ENCODE assay signal across 25 mouse cellular contexts in the genomic region with DNA sequence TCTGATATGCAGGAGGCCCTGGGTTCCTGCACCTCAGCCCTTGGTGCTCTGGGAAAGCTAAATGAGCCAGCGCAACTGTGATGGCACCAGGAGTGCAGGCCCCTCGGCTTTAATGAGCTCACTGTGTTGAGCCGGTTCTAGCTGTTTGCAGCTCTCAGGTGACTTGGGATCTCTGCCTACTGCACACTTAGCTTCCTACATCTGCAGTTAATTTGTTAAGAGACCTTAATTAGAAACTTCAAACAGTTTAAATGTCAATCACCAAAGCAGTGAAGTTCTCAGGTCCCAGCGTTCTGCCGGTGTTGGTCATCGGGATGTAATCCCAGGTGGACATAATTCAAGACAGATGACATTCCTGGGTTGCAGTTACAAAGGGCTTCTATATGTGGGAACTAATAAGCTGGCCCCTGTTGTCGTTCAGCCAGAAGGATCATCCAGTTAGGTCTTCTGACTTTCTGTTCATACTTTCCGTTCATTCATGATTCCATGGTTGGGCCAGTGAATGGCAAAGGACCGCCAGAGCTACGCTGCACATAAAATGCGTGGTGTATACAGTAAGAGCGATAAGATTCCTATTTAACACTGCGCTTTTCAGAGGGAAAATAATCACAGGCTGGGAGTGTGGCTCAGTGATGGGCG. TPM values are rescaled to one million over a fixed set of nuclear protein-coding genes. Genes with fewer than 3 reads are reported as not detected.
DNase-seq lines count a peak whose midpoint lies in the region; ATAC-seq lines count a peak whose summit lies in the region.
"Had no signal": no experiment of that assay in that cellular context is flagged by ENCODE, and none has a peak within 500 bp of the region (broad histone marks: within the 10 kb centered on the region; RNA-seq: fewer than 3 reads in every experiment).

No protein-coding gene starts in this region.

- DNase-seq in hindbrain, embryonic 10.5 days (ENCODE audit: low spot score): peak; percentile 31
- DNase-seq in hindbrain, embryonic 14.5 days (ENCODE audit: low spot score): no peak
- peak; percentile 16 for DNase-seq in embryonic facial prominence, embryonic 14.5 days (ENCODE audit: low spot score)
- no peak for DNase-seq in left cerebral cortex, adult 9 months (ENCODE audit: low spot score in 2 of 2)
- DNase-seq in adrenal gland, postnatal 14 days: no peak
- no peak for DNase-seq in frontal cortex, adult 2 months (ENCODE audit: extremely low spot score in 1 of 2, low spot score in 1 of 2)
- DNase-seq: adrenal gland, postnatal 25 days; cerebellum, adult 11-12 months; cerebellum, postnatal 10 days; heart, postnatal 10 days; kidney, adult 2 months; kidney, postnatal 4 days; lung, adult 2 months; lung, postnatal 10 days; midbrain, embryonic 14.5 days; thymus, postnatal 4 days had no signal

- H3K27ac ChIP-seq in hindbrain, embryonic 10.5 days: no peak overlapping the region
- H3K27ac ChIP-seq in hindbrain, embryonic 14.5 days: no peak overlapping the region
- H3K27ac ChIP-seq in embryonic facial prominence, embryonic 14.5 days (replicated peaks; ENCODE audit: low read depth, low read length): no peak overlapping the region
- peak overlapping the region; percentile 56 for H3K27ac ChIP-seq in limb, embryonic 12.5 days
- H3K27ac ChIP-seq: heart, embryonic 13.5 days; intestine, embryonic 15.5 days; limb, embryonic 15.5 days; liver, embryonic 14.5 days; macrophage had no signal

- no peak overlapping the region for H3K4me3 ChIP-seq in hindbrain, embryonic 10.5 days
- no peak overlapping the region for H3K4me3 ChIP-seq in hindbrain, embryonic 14.5 days (replicated peaks; ENCODE audit: low read length)
- H3K4me3 ChIP-seq in embryonic facial prominence, embryonic 14.5 days (ENCODE audit: low read depth, low read length): no peak overlapping the region
- H3K4me3 ChIP-seq in limb, embryonic 12.5 days (replicated peaks): no peak overlapping the region
- H3K4me3 ChIP-seq: heart, embryonic 13.5 days; intestine, embryonic 15.5 days; limb, embryonic 15.5 days had no signal

- H3K9ac ChIP-seq in hindbrain, embryonic 14.5 days: no peak overlapping the region
- no peak overlapping the region for H3K9ac ChIP-seq in embryonic facial prominence, embryonic 14.5 days (ENCODE audit: low read depth, low read length)
- no peak overlapping the region for H3K9ac ChIP-seq in limb, embryonic 12.5 days (replicated peaks)
- H3K9ac ChIP-seq: heart, embryonic 13.5 days; intestine, embryonic 15.5 days; limb, embryonic 15.5 days; liver, embryonic 14.5 days had no signal

- no peak for ATAC-seq in hindbrain, embryonic 14.5 days (ENCODE audit: low FRiP score)
- ATAC-seq in embryonic facial prominence, embryonic 14.5 days (ENCODE audit: low read depth): no peak
- peak; percentile 49; the same call in 1 of the 2 replicates for ATAC-seq in limb, embryonic 12.5 days (ENCODE audit: insufficient number of reproducible peaks, insufficient read depth, low FRiP score, low TSS enrichment, low read depth)
- ATAC-seq: forebrain, embryonic 14.5 days; hindbrain, embryonic 16.5 days; intestine, embryonic 15.5 days; Patski had no signal

- H3K9me3 ChIP-seq in hindbrain, embryonic 10.5 days: 0 out of 2 replicates have a peak, but pooled peaks cover 6% of the 10 kb centered on the region
- H3K9me3 ChIP-seq in hindbrain, embryonic 14.5 days (ENCODE audit: control insufficient read depth, low read length): no peaks in the 10 kb centered on the region
- peaks cover 8% of the 10 kb centered on the region for H3K9me3 ChIP-seq in embryonic facial prominence, embryonic 14.5 days (ENCODE audit: control insufficient read depth, low read length)
- peaks cover 12% of the 10 kb centered on the region for H3K9me3 ChIP-seq in limb, embryonic 12.5 days
- H3K9me3 ChIP-seq: intestine, embryonic 15.5 days; limb, embryonic 15.5 days had no signal

- H3K4me1 ChIP-seq in hindbrain, embryonic 10.5 days (replicated peaks): 0 out of 2 replicates have a peak, but pooled peaks cover 4% of the 10 kb centered on the region
- H3K4me1 ChIP-seq in hindbrain, embryonic 14.5 days (replicated peaks; ENCODE audit: control insufficient read depth, insufficient read depth, low read length): no peaks in the 10 kb centered on the region
- H3K4me1 ChIP-seq in embryonic facial prominence, embryonic 14.5 days (ENCODE audit: control insufficient read depth, insufficient read depth, low read length): no peaks in the 10 kb centered on the region
- peaks cover 42% of the 10 kb centered on the region for H3K4me1 ChIP-seq in limb, embryonic 12.5 days (replicated peaks)
- H3K4me1 ChIP-seq: heart, embryonic 13.5 days; intestine, embryonic 15.5 days had no signal

- 72% methylated on average over 14 of the region's 14 CpGs for WGBS in hindbrain, embryonic 10.5 days
- 83% methylated on average over 14 of the region's 14 CpGs for WGBS in hindbrain, embryonic 14.5 days
- 30% methylated on average over 14 of the region's 14 CpGs for WGBS in embryonic facial prominence, embryonic 14.5 days
- WGBS in limb, embryonic 12.5 days: 15% methylated on average over 14 of the region's 14 CpGs

- H3K36me3 ChIP-seq in hindbrain, embryonic 10.5 days: no peaks in the 10 kb centered on the region
- no peaks in the 10 kb centered on the region for H3K36me3 ChIP-seq in hindbrain, embryonic 14.5 days (replicated peaks; ENCODE audit: control insufficient read depth, insufficient read depth)
- H3K36me3 ChIP-seq in embryonic facial prominence, embryonic 14.5 days (ENCODE audit: control insufficient read depth, insufficient read depth, low read length): no peaks in the 10 kb centered on the region
- H3K36me3 ChIP-seq in limb, embryonic 12.5 days: no peaks in the 10 kb centered on the region
- H3K36me3 ChIP-seq: heart, embryonic 13.5 days; intestine, embryonic 15.5 days; limb, embryonic 15.5 days had no signal

- no peak overlapping the region for H3K4me2 ChIP-seq in hindbrain, embryonic 14.5 days (replicated peaks)
- H3K4me2 ChIP-seq in embryonic facial prominence, embryonic 14.5 days (ENCODE audit: low read depth, low read length): no peak overlapping the region
- peak overlapping the region; percentile 32 for H3K4me2 ChIP-seq in limb, embryonic 12.5 days
- H3K4me2 ChIP-seq: heart, embryonic 13.5 days; intestine, embryonic 15.5 days; limb, embryonic 15.5 days had no signal

- no peaks in the 10 kb centered on the region for H3K27me3 ChIP-seq in hindbrain, embryonic 10.5 days (ENCODE audit: insufficient read depth, poor library complexity, severe bottlenecking)
- no peaks in the 10 kb centered on the region for H3K27me3 ChIP-seq in hindbrain, embryonic 14.5 days (ENCODE audit: control insufficient read depth, insufficient read depth, low read length)
- H3K27me3 ChIP-seq in embryonic facial prominence, embryonic 14.5 days (replicated peaks; ENCODE audit: control insufficient read depth, insufficient read depth, low read length): no peaks in the 10 kb centered on the region
- peaks cover 28% of the 10 kb centered on the region for H3K27me3 ChIP-seq in limb, embryonic 12.5 days
- H3K27me3 ChIP-seq: heart, embryonic 13.5 days; intestine, embryonic 15.5 days; Patski had no signal

RNA-seq across cellular contexts. Expression of gene Clybl, which starts 18.9 kb away (rescaled TPM):
- 28.6 and 31.3 TPM in 2 replicates for polyA plus RNA-seq in hindbrain, embryonic 10.5 days (2016; fragmentation: Nextera tagmentation; extraction: Ambion mirVana)
- polyA plus RNA-seq in hindbrain, embryonic 14.5 days (2014; fragmentation: Nextera tagmentation; extraction: Ambion mirVana): 13.1 and 16.3 TPM in 2 replicates
- 26.6 and 27.1 TPM in 2 replicates for polyA plus RNA-seq in embryonic facial prominence, embryonic 14.5 days (2014; fragmentation: Nextera tagmentation; extraction: Ambion mirVana)
- polyA plus RNA-seq in limb, embryonic 12.5 days (2016; fragmentation: Nextera tagmentation; extraction: Ambion mirVana): 16.8 and 17.5 TPM in 2 replicates
- 104 and 111 TPM in 2 replicates for total RNA-seq in adrenal gland, postnatal 14 days (2021)
- 24.5 and 24.6 TPM in 2 replicates for polyA plus RNA-seq in frontal cortex, adult 2 months (2012; rRNA removed)

Comparison
In these comparisons a context has a peak if more than half of its experiments do, and no peak if none do; other contexts are left out.
1. DNase-seq: peak in hindbrain, embryonic 10.5 days (single experiment) and embryonic facial prominence, embryonic 14.5 days (single experiment); none in hindbrain, embryonic 14.5 days (single experiment), left cerebral cortex, adult 9 months (0 of 2), adrenal gland, postnatal 14 days (single experiment) and frontal cortex, adult 2 months (0 of 2).